Mouse (Mus musculus) heart, postnatal 0 days (tissue): ENCODE results near the gene Pcca. TPM values are rescaled to one million over a fixed set of nuclear protein-coding genes. Genes with fewer than 3 reads are reported as not detected.

Experiments used
- ATAC-seq: fragments of 200-750 bp; cut with Nextera tagmentation; 2 replicates; pipeline ENCODE4 v1.8.0; 2017; ENCODE audit warnings: low read depth, moderate number of reproducible peaks, moderate library complexity; ENCODE audit not compliant: insufficient read depth
- DNase-seq: peaks from one replicate; pipeline ENCODE4 v3.0.0-alpha.2; 2016; ENCODE audit warnings: low spot score
- H3K27ac ChIP-seq: fragments of 300-500 bp; sonication (generic); 2 replicates; pipeline ENCODE4 v1.5.1; 2014; ENCODE audit warnings: low read depth, mild to moderate bottlenecking
- H3K27me3 ChIP-seq: fragments of 300-500 bp; sonication (generic); 2 replicates; pipeline ENCODE4 v1.6.1; 2014; ENCODE audit warnings: low read length, mixed read lengths; ENCODE audit not compliant: control insufficient read depth, insufficient read depth
- H3K36me3 ChIP-seq: fragments of 300-500 bp; sonication (generic); replicated peaks from 2 replicates; pipeline ENCODE4 v1.6.1; 2014; ENCODE audit warnings: low read length, mixed read lengths; ENCODE audit not compliant: control insufficient read depth, insufficient read depth
- H3K4me1 ChIP-seq: fragments of 300-500 bp; sonication (generic); 2 replicates; pipeline ENCODE4 v1.6.1; 2014; ENCODE audit warnings: antibody characterized with exemption; ENCODE audit not compliant: control insufficient read depth, insufficient read depth
- H3K4me2 ChIP-seq: fragments of 300-500 bp; sonication (generic); 2 replicates; pipeline ENCODE4 v1.6.1; 2014; ENCODE audit warnings: low read depth, mild to moderate bottlenecking, low read length, moderate library complexity
- H3K4me3 ChIP-seq: fragments of 300-500 bp; sonication (generic); 2 replicates; pipeline ENCODE4 v1.5.1; 2014; ENCODE audit warnings: low read depth, low read length
- H3K9ac ChIP-seq: fragments of 300-500 bp; sonication (generic); replicated peaks from 2 replicates; pipeline ENCODE4 v1.6.1; 2014; ENCODE audit warnings: low read depth, low read length, mixed read lengths
- H3K9me3 ChIP-seq: fragments of 300-500 bp; sonication (generic); replicated peaks from 2 replicates; pipeline ENCODE4 v1.6.1; 2016; ENCODE audit warnings: low read length; ENCODE audit not compliant: control insufficient read depth
- CTCF ChIP-seq: IDR thresholded peaks from 2 replicates; pipeline ENCODE4 v1.5.1; 2016; ENCODE audit warnings: antibody characterized with exemption, control low read depth, low read depth
- EP300 ChIP-seq: IDR thresholded peaks from 2 replicates; pipeline ENCODE4 v1.6.1; 2016; ENCODE audit warnings: antibody characterized with exemption, low read depth
- WGBS: fragments of 180-500 bp; shearing (Covaris S2); extraction: QIAGEN DNeasy Blood & Tissue Kit; methylation state at CpG from one replicate; pipeline ENCODE4 v1.1.7; 2014; 5-methylcytosine and 5-hydroxymethylcytosine counted together
- polyA plus RNA-seq: library from polyadenylated mRNA; unstranded; fragments of >200 nt; fragmentation: Nextera tagmentation; extraction: Ambion mirVana; gene quantifications from 2 replicates; pipeline ENCODE4 v1.2.1, GENCODE M21; 2015
- total RNA-seq: library from RNA; depleted of rRNA; stranded (reverse); fragments of >200 nt; gene quantifications from 2 replicates; pipeline ENCODE4 v1.2.3, GENCODE M21; 2014; ENCODE audit warnings: low replicate concordance

The Pcca gene
- total and polyA plus RNA-seq, 2 experiments from 2014 or later = 17.0 to 31.2 TPM

DNA sequence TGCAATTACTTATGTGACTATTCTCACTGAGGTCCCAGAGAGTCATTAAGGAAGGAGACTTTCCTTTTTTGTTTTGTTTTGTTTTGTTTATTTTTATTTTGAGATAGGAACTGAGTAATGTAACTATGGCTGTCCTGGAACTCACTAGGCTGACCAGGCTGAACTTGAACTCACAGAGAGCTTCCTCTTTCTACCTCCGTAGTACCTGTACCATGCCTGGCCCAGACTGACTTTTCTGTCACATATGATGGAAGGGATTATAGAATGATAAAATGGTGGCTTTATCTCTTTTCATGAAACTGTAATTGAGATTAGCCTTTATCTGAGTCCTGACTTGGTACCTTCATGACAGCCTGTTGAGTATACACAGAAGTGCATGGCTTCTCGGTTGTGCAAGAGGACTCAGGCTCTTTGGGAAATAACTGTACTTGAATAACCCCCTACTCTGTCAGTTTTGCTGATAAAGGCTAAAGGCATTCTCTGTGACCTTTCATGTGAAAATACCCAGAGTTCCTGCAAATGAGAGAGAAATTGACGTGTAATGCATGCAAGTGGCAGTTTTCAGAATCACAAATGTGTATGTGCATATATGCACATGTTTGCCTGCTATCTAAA lies 115.3 kb downstream of the Pcca start:
- 41% methylated on average over 3 of the region's 3 CpGs for WGBS
- no peak overlapping the region for H3K4me3 ChIP-seq
- ATAC-seq = no peak

GRCm38 (mm10) chr14:122651681-122652080 lies 117.6 kb downstream of the Pcca start:
- no peak for TF ChIP-seq EP300
- H3K4me2 ChIP-seq = no peak overlapping the region
- no peak for DNase-seq
- H3K9me3 ChIP-seq = no peaks in the 10 kb centered on the region
- no peaks in the 10 kb centered on the region for H3K27me3 ChIP-seq
- 53% methylated on average over 2 of the region's 2 CpGs for WGBS
- no peaks in the 10 kb centered on the region for H3K36me3 ChIP-seq
- ATAC-seq = no peak
- no peak overlapping the region for H3K27ac ChIP-seq
- H3K4me3 ChIP-seq = no peak overlapping the region
- H3K9ac ChIP-seq = no peak overlapping the region
- no peaks in the 10 kb centered on the region for H3K4me1 ChIP-seq

More for the DNA sequence above, 115.3 kb downstream of the Pcca start:
- no peaks in the 10 kb centered on the region for H3K27me3 ChIP-seq
- no peaks in the 10 kb centered on the region for H3K36me3 ChIP-seq
- no peak overlapping the region for H3K27ac ChIP-seq
- DNase-seq = no peak
- H3K9me3 ChIP-seq = no peaks in the 10 kb centered on the region
- no peak overlapping the region for H3K4me2 ChIP-seq
- H3K9ac ChIP-seq = no peak overlapping the region
- H3K4me1 ChIP-seq = no peaks in the 10 kb centered on the region
- no peak for TF ChIP-seq CTCF
- TF ChIP-seq EP300 = no peak

DNA sequence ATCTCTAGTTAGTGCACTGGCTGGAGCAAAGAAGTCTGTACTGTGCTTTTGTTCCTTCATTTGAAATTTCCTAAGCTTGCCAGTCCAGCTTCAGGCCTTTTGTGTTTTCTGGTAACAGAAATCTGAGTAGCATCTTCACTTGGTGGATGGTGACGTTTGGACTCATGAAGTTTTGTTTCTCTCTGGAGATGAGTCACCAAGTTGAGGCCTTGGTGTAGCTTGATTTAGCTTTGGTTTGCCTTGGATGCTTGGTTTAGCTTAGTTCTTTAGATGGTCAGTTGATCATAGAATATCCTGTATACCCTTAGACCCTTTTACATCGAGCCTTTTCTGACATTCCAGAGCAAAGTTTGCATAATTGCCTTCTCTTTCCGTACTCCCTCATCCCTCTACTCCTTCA lies 141.5 kb downstream of the Pcca start:
- Histone ChIP-seq H3K4me2 (no peak overlapping the region), H3K9me3 (no peaks in the 10 kb centered on the region), H3K4me1 (no peaks in the 10 kb centered on the region), H3K36me3 (no peaks in the 10 kb centered on the region), H3K27me3 (no peaks in the 10 kb centered on the region), H3K9ac (no peak overlapping the region), H3K27ac (no peak overlapping the region), H3K4me3 (no peak overlapping the region)
- no peak for DNase-seq
- no peak for ATAC-seq
- 79% methylated on average over 3 of the region's 3 CpGs for WGBS
- no peak for TF ChIP-seq EP300
- TF ChIP-seq CTCF = no peak

DNA sequence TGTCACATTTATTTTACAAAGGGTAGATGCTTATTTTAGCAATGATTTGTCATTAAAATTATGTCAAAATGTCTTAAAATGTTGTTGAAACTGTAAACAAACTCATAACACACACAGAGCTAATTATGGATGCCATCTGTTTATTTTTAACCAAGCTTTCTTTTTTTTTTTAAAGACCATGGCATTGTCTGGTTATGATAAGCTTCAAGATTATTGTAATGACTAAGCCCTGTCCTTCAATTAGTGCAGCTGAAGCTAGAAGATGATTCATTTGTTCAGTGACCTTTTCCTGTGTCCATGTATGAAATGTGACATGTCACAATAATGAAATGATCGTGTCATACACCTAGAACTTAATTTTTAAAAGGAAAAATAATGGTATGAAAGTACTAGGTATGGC lies 149.5 kb downstream of the Pcca start:
- Histone ChIP-seq H3K4me1 (no peaks in the 10 kb centered on the region), H3K27ac (no peak overlapping the region), H3K9me3 (no peaks in the 10 kb centered on the region), H3K36me3 (no peaks in the 10 kb centered on the region), H3K27me3 (no peaks in the 10 kb centered on the region), H3K4me2 (no peak overlapping the region), H3K9ac (no peak overlapping the region), H3K4me3 (no peak overlapping the region)
- ATAC-seq (no peak), DNase-seq (no peak)
- 82% methylated on average over 1 of the region's 1 CpGs for WGBS
- TF ChIP-seq CTCF (no peak), EP300 (no peak)

DNA sequence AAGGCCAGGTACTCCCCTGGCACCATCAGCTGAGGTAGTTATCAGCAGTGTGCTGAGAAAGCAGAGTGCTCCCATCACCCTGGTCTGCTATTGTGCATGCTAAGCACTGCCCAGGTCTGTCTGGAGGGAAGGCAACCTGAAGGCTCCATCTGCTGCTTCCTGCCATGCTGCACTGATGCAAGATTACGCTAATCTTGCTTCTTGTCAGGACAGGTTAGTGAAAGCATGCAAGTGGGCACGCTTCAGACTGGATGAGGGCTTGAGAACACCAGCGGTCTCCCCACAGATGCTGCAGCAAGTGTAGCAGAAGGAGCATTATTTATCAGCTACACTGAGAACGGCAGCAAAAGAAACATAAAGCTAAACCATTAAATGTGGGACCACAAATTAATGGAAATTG lies 150.1 kb downstream of the Pcca start:
- no peaks in the 10 kb centered on the region for H3K27me3 ChIP-seq
- no peak overlapping the region for H3K9ac ChIP-seq
- H3K9me3 ChIP-seq = no peaks in the 10 kb centered on the region
- no peaks in the 10 kb centered on the region for H3K36me3 ChIP-seq
- DNase-seq (no peak), ATAC-seq (no peak)
- no peak overlapping the region for H3K4me3 ChIP-seq
- 77% methylated on average over 4 of the region's 4 CpGs for WGBS
- H3K4me2 ChIP-seq = no peak overlapping the region
- no peak for TF ChIP-seq CTCF
- TF ChIP-seq EP300 = no peak
- H3K27ac ChIP-seq = no peak overlapping the region
- H3K4me1 ChIP-seq = no peaks in the 10 kb centered on the region

- Histone ChIP-seq H3K9ac (no peak overlapping the region), H3K4me3 (no peak overlapping the region), H3K4me2 (no peak overlapping the region), H3K27ac (no peak overlapping the region), H3K27me3 (no peaks in the 10 kb centered on the region), H3K9me3 (no peaks in the 10 kb centered on the region), H3K4me1 (no peaks in the 10 kb centered on the region), H3K36me3 (no peaks in the 10 kb centered on the region)
- TF ChIP-seq CTCF = no peak
- no peak for TF ChIP-seq EP300
- ATAC-seq (no peak), DNase-seq (no peak)
- WGBS = 13% methylated on average over 2 of the region's 2 CpGs
Observed at GRCm38 (mm10) chr14:122684811-122685210, 150.7 kb downstream of the Pcca start.
